Mouse (Mus musculus): Measurements from ENCODE around the gene Elovl6.

The Elovl6 gene

GRCm38 (mm10) chr3:129543376-129543775, 11.2 kb downstream of the Elovl6 start:
- DNase-seq (ENCODE audit: low spot score in 2 of 2), result no peak

DNA sequence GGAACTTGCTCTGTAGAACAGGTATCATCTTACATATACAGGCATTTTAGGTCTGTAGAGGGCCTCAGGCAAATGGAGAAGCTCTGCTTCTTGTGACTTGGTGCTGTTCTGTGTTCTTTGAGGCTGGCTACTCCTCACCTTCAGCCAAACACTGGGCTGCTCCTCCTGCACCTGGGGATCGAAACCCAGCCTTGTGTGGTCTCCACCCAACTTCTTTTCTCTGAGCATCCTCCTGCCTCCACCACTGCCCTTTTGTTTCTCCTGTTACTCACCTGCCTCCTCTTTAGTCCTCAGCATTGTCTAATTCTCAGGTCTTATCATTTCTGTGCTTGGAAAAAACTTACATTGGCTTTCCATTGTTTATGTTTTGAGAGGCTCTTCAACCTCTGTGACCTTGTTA, 12.1 kb downstream of the Elovl6 start:
- no peak for DNase-seq (ENCODE audit: low spot score in 2 of 2)

DNA sequence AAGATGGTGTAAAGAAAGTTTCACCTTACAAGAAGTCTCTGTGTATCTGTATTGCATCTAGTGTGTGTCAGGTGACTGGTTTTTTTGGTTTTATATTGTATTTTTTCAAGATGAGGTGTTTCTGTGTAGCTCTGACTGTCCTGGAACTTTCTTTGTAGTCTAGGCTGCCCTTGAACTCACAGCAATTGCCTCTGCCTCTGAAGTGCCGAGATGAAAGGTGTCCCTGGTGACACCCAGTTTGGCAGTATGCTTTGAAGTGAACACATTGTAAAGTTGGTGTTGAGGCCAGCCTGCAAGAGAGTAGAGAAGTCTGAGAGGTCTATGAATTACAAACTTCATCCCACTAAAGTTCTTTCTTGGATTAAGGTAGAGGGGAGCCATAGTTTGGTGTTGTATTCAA, 13.1 kb downstream of the Elovl6 start:
- no peak for DNase-seq (ENCODE audit: low spot score in 2 of 2)

GRCm38 (mm10) chr3:129545801-129546200, 13.6 kb downstream of the Elovl6 start:
- no peak for DNase-seq (ENCODE audit: low spot score in 2 of 2)

- no peak for DNase-seq (ENCODE audit: low spot score in 2 of 2)
Observed at GRCm38 (mm10) chr3:129547837-129548435, 15.8 kb downstream of the Elovl6 start.

DNA sequence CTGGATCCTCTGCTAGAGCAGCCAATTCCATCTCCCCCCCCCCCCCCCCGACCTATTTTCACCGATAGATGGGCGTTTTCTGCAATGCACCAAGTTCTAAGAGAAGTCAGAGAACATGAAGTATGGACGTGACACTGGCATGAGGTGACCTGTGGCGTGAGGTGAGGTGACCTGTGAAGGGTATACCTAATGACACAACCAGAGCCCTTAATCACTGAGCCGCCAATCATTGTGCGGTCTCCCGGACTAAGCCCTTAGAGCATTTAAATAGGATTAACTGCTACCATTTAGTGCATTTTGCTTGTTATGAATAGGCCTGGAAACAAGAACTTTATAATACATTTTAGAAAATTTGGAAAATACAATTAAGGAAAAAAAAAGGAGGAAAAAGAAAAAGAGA, 16.6 kb downstream of the Elovl6 start:
- no peak for DNase-seq (ENCODE audit: low spot score in 2 of 2)

DNA sequence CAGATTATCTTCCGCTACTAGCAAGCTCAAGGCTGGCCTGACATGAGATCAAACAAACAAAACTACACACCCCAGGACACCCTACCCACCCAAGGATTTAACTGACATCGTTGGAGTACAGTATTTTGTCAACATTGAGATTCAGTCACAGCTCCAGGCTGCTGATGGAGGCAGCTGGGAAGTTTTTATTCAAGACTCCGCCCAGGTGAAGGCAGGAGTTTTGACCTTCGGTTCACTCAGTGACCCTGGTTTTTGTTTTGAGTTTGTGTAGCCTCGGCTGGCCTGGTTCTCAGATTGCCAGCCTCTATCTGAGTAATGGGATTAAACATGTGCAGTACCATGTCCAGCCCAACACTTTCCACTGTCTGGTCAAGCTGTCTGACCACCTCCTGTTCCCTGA, 17.4 kb downstream of the Elovl6 start:
- DNase-seq (ENCODE audit: low spot score in 2 of 2), result no peak

DNA sequence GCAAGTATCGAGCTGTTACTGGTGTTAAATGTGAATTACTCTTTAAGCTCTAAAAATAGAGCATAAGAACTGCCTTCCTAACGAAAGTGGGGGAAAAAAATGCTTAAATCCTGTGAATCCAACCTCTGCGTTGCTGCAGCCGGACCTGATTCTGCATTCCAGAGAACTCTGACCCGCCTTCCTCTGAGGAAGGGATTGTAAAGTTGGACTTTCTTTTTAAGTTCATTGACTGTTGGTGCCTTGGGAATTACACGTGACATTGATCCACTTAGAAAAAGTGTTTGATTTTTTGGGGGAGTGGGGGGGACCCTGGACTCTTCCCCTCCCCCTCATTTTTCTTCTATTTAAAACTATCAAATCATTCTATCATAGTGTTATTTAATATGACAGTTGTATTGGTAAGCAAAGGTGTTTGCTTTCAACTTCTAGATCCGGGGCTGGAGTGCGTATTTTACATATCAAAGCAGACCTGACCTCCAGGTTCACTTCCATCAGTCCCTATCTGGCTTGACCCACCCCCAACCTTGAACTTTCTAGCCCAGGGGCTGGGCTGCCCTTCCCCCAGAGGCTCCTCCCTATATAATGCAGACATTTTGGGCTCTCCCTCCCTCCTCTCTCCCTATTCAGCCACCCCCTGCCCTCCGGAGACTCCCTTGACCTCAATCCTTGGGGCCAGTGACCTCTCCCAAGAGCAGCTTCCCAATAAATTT, 19.6 kb downstream of the Elovl6 start:
- DNase-seq (ENCODE audit: low spot score in 2 of 2), result no peak

DNA sequence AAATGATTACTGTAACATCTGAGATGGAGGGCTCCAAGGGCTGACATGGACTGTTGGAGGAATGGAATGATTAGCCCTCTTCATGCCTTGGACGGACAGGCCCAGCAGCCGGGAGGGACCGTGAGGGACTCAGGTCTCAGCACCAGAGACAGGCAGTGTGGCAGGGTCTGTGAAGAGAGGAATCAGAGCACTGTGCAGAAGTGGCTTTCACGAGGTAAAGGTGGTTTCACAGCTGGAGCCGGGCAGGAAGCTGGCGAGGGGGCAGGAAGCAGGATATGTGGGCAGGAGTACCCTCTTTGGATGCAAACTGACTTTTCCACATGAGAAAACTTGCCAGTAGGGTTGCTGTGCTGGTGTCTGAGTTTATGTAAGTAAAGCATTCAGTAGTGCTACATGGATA, 20.2 kb downstream of the Elovl6 start:
- no peak for DNase-seq (ENCODE audit: low spot score in 2 of 2)

DNA sequence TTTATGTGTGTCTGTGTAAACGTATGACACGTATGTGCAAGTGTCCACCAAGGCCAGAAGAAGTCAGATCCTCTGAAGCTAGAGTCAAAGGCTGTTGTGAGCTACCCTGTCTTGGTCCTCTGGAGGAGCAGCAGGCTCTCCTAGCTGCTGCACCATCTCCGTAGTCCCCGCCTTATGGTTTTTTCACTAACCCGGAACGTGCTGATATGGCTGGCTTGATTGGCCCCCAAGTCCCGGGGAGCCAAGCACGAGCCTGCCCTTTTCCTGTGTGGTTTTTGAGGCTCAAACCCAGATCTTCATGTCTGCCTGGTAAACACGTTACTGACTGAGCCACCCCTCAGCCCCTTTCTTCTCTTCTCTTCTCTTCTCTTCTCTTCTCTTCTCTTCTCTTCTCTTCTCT, 21.0 kb downstream of the Elovl6 start:
- no peak for DNase-seq (ENCODE audit: low spot score in 2 of 2)

- DNase-seq (ENCODE audit: low spot score in 2 of 2), result no peak
Observed at GRCm38 (mm10) chr3:129553661-129554060, 21.5 kb downstream of the Elovl6 start.

- no peak for DNase-seq (ENCODE audit: low spot score in 2 of 2)
Observed at GRCm38 (mm10) chr3:129554436-129554835, 22.3 kb downstream of the Elovl6 start.

DNA sequence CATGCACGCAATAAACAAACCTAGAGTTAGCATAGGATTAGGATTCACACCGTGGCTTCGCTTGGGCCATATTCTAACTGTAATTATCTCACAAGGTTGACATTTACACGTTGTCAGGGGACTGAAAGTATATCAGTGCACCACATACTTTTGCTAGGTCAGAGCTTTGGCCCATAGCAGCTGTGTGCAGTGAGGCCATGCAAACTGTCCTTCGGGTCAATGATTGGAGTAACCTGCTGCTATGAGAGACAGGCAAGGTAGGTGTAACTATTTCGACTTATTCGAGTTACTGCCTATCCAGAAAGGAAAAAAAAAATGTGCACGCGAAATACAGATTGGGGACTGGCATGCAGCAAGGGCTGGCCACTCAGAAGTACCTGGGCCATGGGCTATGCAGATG, 24.9 kb downstream of the Elovl6 start:
- no peak for DNase-seq (ENCODE audit: low spot score in 2 of 2)

- no peak for DNase-seq (ENCODE audit: low spot score in 2 of 2)
Observed at GRCm38 (mm10) chr3:129557566-129557965, 25.4 kb downstream of the Elovl6 start.

- DNase-seq (ENCODE audit: low spot score in 2 of 2), result no peak
Observed at GRCm38 (mm10) chr3:129558016-129558955, 26.1 kb downstream of the Elovl6 start.

DNA sequence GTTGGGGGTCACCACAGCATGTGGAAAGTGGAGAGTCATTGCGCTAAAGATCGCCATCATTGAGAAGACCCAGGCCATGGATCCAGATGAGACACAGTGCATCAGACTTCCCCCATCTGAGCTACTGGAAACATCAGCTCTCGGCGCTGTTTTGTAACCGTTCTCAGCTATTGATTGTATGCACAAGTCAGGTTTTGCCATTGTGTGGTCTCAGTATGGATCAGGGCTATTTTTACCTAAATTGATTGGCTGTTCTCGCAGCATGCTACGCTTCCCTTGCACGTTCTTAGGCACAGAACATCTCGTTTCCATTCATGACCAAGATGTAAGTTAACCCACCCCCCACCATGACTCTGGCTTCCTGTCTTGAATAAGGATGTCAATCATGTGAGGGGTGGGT, 27.9 kb downstream of the Elovl6 start:
- no peak for DNase-seq (ENCODE audit: low spot score in 2 of 2)

- peak; percentile 45 to 55 for DNase-seq (ENCODE audit: low spot score in 2 of 2)
Observed at GRCm38 (mm10) chr3:129561011-129561410, 28.9 kb downstream of the Elovl6 start.

DNA sequence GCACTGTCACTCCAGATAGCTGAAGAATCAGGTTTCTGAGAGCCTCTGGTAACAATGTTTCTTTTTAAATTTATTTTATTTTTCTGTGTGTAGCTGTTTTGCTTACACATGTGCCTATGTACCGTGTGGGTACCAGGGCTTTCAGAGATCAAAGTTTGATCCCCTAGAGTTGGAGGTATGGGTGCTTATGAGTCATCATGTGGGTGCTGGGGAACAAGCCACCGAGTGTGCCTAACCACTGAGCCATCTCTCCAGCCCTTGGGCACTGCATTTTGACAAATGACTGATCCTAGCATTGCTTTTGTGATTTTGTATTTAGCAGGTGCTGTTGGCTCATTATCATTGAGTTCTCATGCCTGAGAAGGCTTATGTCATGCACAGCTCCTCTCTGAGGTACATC, 29.7 kb downstream of the Elovl6 start:
- no peak for DNase-seq (ENCODE audit: low spot score in 2 of 2)

DNA sequence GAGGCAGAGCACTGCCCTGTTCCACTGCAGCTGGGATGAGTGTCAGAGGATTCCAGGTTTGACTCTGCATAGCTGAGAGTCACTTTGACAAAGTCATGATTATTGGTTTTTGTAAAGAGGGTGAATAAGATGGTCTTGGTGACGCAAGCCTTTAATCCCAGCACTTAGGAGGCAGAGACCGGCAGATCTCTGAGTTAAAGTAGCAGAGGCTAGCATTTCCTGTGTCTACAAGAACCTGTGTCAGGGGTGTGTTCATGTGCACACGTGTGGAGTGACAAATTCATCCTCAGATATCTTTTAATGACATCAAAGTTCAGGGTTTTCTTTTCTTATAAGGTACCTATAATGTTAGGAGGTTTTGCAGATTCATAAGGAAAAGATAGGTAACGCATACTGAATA, 30.3 kb downstream of the Elovl6 start:
- DNase-seq (ENCODE audit: low spot score in 2 of 2), result no peak

GRCm38 (mm10) chr3:129563807-129564206, 31.7 kb downstream of the Elovl6 start:
- DNase-seq (ENCODE audit: low spot score in 2 of 2), result no peak

DNA sequence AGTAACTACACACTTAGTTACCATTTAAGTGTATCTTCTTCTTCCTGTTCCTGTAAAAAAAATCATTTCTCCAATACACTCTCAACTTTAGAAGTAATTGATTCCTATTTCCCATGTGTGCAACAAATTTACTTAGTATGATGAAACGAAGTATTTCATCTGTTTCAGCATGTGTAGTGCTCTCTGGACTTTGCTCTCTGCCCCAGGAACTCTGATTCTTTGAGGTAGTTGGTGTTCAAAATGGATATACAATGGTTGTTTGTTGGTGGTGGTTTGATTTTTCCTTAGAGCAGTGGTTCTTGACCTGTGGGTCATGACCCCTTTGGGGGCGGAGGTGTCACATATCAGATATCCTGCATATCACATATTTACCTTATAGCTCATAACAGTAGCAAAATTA, 32.7 kb downstream of the Elovl6 start:
- DNase-seq (ENCODE audit: low spot score in 2 of 2), result no peak

DNA sequence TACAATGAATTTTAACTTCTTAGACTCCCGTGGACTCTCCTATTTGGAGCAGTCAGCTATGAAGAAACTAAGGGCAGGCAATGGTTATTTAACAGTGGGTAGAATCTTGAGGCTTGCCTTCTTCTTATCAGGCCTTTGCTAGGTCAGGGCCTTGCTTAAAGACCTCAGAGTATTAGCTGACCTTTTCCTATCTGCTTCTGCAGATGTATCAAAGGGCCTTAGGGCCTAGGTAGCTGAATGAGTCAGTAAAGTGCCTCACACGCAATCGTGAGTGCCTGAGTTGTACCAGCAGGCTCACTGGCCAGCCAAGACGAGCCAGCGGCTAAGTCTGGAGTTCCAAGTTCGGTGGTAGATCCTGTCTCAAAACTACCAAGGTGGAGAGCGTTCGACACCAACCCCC, 33.3 kb downstream of the Elovl6 start:
- DNase-seq (ENCODE audit: low spot score in 2 of 2), result no peak

- DNase-seq (ENCODE audit: low spot score in 2 of 2), result no peak
Observed at GRCm38 (mm10) chr3:129566013-129566412, 33.9 kb downstream of the Elovl6 start.

Data from right cerebral cortex, postnatal 10 days (tissue).